Mouse (Mus musculus): Measurements from ENCODE around the gene Flt3.

DNA sequence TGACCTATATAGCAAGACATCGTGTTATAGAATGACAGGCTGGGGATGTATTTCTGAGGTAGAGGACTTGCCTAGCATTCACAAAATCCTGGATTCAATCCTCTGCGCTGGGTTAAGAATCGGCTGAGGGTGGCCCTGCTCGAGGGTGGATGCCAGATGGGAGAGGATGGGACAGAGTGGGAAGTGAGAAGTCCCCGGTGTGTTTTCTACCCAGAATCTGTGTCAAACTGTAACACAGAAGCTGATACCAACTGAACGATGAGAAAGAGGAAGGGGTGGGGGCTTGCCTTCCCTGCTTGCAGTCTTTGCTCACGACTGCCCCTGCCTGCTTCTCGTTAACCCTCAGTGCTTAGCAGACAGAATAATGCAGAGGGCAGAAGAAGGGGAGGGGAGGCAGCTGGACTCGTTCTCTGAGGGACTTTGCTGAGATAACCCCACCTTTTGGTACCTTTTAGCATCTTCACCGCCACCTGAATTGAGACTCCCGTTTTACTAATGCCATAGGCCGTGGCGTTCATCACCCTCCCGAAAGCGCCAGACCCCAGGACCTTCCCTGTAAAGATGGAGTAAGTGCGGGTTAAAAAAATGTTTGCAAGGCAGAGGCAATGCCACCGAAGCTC lies 46.0 kb downstream of the Flt3 start:
- TF ChIP-seq CTCF (conservative IDR thresholded peaks at IDR 0.05 in 1 of 2, IDR thresholded peaks at IDR 0.05 in 1 of 2; ENCODE audit: low read depth in 2 of 2, low read length in 2 of 2) (no peak), EP300 (IDR thresholded peaks at IDR 0.05; ENCODE audit: low read length) (no peak), SMC3 (IDR thresholded peaks at IDR 0.05; ENCODE audit: low read depth, low read length) (no peak), ZC3H11A (IDR thresholded peaks at IDR 0.05; ENCODE audit: low read depth, low read length) (no peak), MYC (IDR thresholded peaks at IDR 0.05; ENCODE audit: low read depth, low read length) (no peak), MAX (IDR thresholded peaks at IDR 0.05; ENCODE audit: low read length) (no peak), CHD1 (IDR thresholded peaks at IDR 0.05; ENCODE audit: low read depth, low read length) (no peak), TCF12 (IDR thresholded peaks at IDR 0.05; ENCODE audit: low read depth, low read length) (no peak), POLR2A (IDR thresholded peaks at IDR 0.05; ENCODE audit: low read depth, low read length) (no peak)
